Mouse (Mus musculus): ENCODE data around the gene Shb.

- TF ChIP-seq CTCF (IDR thresholded peaks at IDR 0.05; ENCODE audit: borderline replicate concordance, insufficient read depth, low read length) = peak; percentile 38; the same call in 1 of the 2 replicates
- no peak for TF ChIP-seq POLR2A (IDR thresholded peaks at IDR 0.05; ENCODE audit: low read depth, low read length)
Observed at GRCm38 (mm10) chr4:45549514-45549913, 17.2 kb upstream of the Shb start.

Measured in embryonic fibroblast, embryonic 13.5 days (primary cell).